Mouse (Mus musculus) G1E (cell line): ENCODE results near the gene Lancl2.

Experiments
- CTCF ChIP-seq: IDR thresholded peaks from 2 replicates; pipeline ENCODE4 v1.5.1; 2012; ENCODE audit warnings: low read depth, low read length, inconsistent platforms, mixed read lengths
- GATA1 ChIP-seq: IDR thresholded peaks from 2 replicates; pipeline ENCODE4 v1.6.1; 2012; ENCODE audit warnings: borderline replicate concordance, low read length, inconsistent platforms, mixed read lengths
- GATA2 ChIP-seq: IDR thresholded peaks from 2 replicates; pipeline ENCODE4 v1.6.1; 2012; ENCODE audit warnings: low read depth, low read length, inconsistent platforms, borderline replicate concordance
- POLR2AphosphoS5 ChIP-seq: IDR thresholded peaks from 2 replicates; pipeline ENCODE4 v1.6.1; 2012; ENCODE audit warnings: low read depth, low read length, inconsistent platforms; ENCODE audit not compliant: insufficient replicate concordance
- TAL1 ChIP-seq: conservative IDR thresholded peaks from 2 replicates; pipeline ENCODE4 v1.6.1; 2012; ENCODE audit warnings: low read depth, low read length, inconsistent platforms, mixed read lengths

GRCm38 (mm10) chr6:57763054-57763453, 60.7 kb downstream of the Lancl2 start:
- TF ChIP-seq CTCF (no peak), TAL1 (no peak), POLR2AphosphoS5 (no peak), GATA1 (no peak), GATA2 (no peak)
